Mouse (Mus musculus) lung, postnatal 0 days (tissue): ENCODE results near the gene Pde4d.

Experiments used
- CTCF ChIP-seq: IDR thresholded peaks from 2 replicates; pipeline ENCODE4 v1.5.1; 2016; ENCODE audit warnings: antibody characterized with exemption, mild to moderate bottlenecking
- EP300 ChIP-seq: IDR thresholded peaks from 2 replicates; pipeline ENCODE4 v1.6.1; 2016; ENCODE audit warnings: antibody characterized with exemption, mild to moderate bottlenecking, control low read depth

DNA sequence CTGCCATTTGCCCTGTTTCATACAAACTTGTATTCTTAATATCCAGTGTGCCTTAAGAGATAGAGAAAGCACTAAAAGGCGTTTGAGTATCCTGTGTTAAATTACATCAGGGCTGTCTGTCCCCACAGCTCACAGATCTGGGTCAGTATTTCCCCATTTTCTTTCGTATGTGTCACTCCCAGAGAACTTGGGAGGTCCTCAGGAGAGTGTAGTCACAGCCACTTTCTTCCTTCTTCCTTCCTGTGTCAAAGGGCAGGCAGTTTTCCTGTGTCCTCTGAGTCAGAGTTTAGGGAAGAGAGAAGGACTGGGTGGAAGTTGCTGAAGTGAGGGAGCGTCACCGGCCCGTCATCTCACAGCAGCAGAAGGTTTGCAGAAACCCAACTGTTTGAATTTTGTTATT lies 103.2 kb downstream of the Pde4d start:
- TF ChIP-seq EP300 (no peak), CTCF (no peak)
